Mouse (Mus musculus) CD8-positive naive resting alpha-beta T cell, adult 57 days (primary cell): ENCODE data around the gene Itgam. TPM values are rescaled to one million over a fixed set of nuclear protein-coding genes. Genes with fewer than 3 reads are reported as not detected.

Source experiments
- total RNA-seq: library from RNA; stranded (reverse); gene quantifications from one replicate; pipeline ENCODE4 v1.2.4, GENCODE M21; 2023

Gene Itgam
- total RNA-seq = 3.2 TPM

DNA sequence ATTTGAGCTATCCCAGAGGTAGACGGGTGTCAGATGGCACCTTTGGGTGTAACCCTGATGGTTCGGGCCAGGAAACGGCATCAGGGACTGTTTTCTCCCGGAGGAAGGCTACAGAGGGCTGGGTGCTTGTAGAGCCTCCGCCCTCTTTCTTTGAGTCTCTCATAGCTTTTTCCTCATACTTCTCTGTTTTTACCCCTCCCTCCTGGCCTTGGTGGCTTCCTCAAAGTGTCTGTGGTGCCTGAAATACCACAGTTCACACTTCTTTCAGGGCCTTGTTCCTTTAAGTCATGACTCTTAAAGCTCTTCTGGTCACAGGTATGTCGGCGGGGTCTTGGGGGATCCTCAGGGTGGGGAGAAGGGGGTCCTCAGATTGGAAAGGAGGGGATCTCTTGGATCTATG, at the start of gene Itgam, which contains the start of gene Gm49368:
Itgam (plus strand) TSS at position 185 of the 400 bp plus-strand sequence.
Gm49368 (plus strand) TSS at position 228 of the 400 bp plus-strand sequence.

DNA sequence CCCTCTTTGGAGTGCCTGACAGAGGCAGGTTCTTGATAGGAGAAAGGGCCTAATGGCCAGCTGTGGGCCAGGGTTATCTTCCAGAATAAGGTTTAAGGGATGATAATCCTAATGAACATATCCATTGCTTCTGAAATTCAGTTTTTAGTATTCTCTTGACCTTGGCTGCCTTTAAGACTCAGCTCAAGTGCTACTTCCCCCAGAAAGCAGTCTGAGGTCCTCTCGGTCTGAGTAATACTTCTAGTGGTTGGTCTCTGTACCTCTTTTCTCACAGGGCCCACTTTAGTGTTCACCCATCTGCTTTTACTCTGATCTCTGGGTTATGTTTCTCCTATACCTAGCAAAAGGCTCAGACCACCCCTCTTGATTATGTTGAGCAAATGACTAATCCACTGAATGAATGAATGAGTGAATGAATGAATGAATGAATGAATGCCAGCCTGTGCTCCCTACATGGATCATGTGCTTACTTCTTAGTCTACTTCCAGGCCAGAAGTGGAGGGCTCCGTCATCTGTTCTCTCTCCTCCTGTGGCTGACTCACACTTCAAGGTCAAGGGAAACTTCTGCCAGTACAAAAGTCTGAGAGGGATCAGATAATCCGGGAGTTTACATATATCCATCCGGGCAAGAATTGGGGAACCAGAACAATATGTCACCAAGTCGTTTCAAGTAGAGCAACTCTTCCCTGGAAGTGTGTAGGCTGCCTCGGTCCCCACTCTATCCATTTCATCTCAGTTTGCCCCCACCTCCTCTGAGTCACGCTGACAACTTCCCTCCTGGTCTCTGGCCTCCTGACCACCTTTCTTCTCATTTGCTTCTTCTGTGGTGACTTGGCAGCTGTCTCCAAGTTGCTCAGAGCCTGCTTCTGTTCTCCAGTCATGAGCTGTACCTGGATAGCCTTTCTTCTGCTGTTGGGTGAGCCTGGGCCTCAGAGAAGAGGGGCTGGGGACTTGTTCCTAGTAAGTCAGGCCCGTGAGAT, 66.6 kb downstream of the Itgam start, which contains the start of gene Itgax:
Itgax (plus strand) TSS at position 807 of the 980 bp plus-strand sequence.

DNA sequence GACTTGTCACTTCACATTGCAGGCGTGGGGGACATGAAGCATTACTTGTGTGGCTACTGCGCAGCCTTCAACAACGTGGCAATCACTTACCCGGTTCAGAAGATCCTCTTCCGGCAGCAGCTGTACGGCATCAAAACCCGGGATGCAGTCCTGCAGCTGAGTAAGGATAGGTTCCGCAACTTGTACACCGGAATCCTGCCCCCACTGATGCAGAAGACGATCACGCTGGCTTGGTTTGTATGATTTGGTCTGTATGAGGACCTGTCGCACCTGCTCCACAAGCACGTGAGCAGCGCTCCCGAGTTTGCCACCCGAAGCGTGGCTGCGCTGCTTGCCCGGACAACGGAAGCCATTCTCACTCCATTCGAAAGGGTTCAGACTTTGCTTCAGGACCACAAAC, 91.6 kb downstream of the Itgam start, which contains the start of gene Itgad:
Itgad (plus strand) TSS at position 301 of the 400 bp plus-strand sequence.

Other genes with a start within 250 kb of the Itgam start
- gene Stx4a, start 238.3 kb upstream of the Itgam start, total RNA-seq = 110 TPM
- gene Stx1b, start 238.1 kb upstream of the Itgam start, total RNA-seq = not detected
- 87.3 TPM for gene Zfp646, start 186.4 kb upstream of the Itgam start, total RNA-seq
- gene Zfp668, start 185.8 kb upstream of the Itgam start, total RNA-seq = 23.2 TPM
- 0.24 TPM for gene Prss53, start 171.7 kb upstream of the Itgam start, total RNA-seq
- not detected for gene Gm21974, start 167.2 kb upstream of the Itgam start, total RNA-seq
- 13.8 TPM for gene Vkorc1, start 167.0 kb upstream of the Itgam start, total RNA-seq
- gene Bckdk, start 158.6 kb upstream of the Itgam start, total RNA-seq = 22.0 TPM
- gene Kat8, start 150.1 kb upstream of the Itgam start, total RNA-seq = 41.4 TPM
- not detected for gene Prss8, start 132.5 kb upstream of the Itgam start, total RNA-seq
- 1.0 TPM for gene Prss36, start 115.9 kb upstream of the Itgam start, total RNA-seq
- 801 TPM for gene Fus, start 95.2 kb upstream of the Itgam start, total RNA-seq
- 44.5 TPM for gene Pycard, start 68.8 kb upstream of the Itgam start, total RNA-seq
- 1.2 TPM for gene Trim72, start 58.7 kb upstream of the Itgam start, total RNA-seq
- not detected for gene Gm49368, start within 50 bp of the Itgam start, total RNA-seq
- gene Itgax, start 66.9 kb downstream of the Itgam start, total RNA-seq = 5.7 TPM
- gene Itgad, start 91.7 kb downstream of the Itgam start, total RNA-seq = 3.2 TPM
- gene Cox6a2, start 143.7 kb downstream of the Itgam start, total RNA-seq = not detected
- gene Armc5, start 174.7 kb downstream of the Itgam start, total RNA-seq = 25.5 TPM
- gene 9130023H24Rik, start 175.4 kb downstream of the Itgam start, total RNA-seq = 3.2 TPM
- gene Tgfb1i1, start 184.2 kb downstream of the Itgam start, total RNA-seq = 4.3 TPM
- gene Slc5a2, start 203.0 kb downstream of the Itgam start, total RNA-seq = not detected
- gene BC017158, start 235.5 kb downstream of the Itgam start, total RNA-seq = 27.6 TPM